Mouse (Mus musculus) kidney, adult 18-20 months (tissue): Measurements from ENCODE around the gene Cluap1.
"Not testable (repeated sequence)": the region's sequence is repeated elsewhere in the genome, so short reads cannot be mapped to it uniquely, and the experiment has no call there.

ENCODE experiments used
- DNase-seq: peaks from one replicate; pipeline ENCODE4 v3.0.0; 2021

The Cluap1 gene

DNA sequence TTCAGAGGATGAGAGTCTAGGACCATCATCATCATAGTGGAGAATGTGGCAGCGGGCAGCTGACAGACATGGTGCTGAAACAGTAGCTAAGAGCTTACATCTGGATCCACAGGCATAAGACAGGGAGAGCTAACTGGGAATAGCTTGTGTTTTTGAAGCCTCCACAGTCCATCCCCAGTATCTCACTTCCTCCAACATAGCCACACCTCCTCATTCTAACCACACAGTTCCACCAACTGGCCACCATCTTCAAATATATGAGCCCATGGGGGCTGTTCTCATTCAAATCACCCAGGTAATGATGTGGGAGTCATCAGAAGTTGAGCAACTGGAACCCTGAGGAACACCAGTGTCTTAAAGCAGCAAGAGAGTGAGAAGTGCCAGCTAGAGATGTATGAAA lies 42.5 kb downstream of the Cluap1 start:
- no peak for DNase-seq

DNA sequence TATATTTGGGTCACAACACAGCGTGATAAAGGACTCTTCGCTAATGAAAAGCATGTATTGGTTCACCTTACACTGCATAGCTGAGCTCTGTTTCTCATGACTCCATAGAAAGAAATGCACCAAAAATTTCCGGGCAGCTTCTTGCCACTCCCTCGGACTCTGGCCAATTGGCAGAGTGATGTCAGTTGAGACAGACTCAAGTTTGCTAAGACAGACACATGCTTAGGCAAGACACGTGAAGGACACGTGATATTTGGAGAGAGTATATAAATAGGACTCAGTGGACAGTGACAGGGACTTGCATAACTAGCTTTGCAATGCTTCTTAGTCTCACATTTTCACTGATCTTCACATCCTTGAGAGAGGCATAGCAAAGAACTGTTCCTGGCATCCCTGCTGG lies 47.8 kb downstream of the Cluap1 start:
- DNase-seq, result peak; percentile 16

DNA sequence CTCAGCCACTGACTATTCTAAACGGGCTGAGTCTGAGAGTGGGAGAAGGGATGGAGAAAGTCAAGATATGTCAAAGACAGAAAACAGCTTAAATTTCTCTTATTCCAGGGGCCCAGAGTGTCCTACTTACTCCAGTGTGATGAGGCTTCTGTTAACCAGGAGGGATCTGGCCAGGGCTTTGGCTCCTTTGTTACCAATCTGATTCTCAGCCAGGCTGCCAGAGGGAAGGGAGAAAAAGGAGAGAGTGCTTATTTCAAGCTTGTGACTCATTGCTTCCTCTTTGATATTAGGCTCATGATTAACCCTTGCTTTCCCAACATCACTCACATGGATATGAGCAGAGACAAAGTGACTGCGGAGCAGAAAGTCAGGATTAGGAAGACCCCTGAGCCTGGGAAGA lies 50.7 kb downstream of the Cluap1 start:
- DNase-seq, result no peak

DNA sequence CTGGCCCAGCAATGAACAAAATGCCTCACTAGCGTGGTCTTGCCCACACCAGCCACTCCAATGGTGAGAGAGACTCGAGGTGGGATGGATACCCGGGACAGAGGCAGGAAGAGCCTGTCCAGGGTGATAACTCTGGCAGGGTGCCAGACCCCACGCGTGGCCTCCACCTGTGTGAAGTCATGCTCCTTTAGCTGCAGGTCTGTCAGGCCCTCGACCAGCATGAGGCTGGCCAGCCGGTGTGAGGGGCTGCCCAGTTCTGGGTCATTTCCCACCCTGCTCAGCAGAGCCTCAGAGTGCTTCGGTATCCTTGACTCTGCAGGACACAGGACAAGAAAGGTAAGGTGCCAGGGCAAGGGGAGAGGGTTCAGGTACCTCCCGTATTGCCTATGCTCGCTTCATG lies 56.4 kb downstream of the Cluap1 start:
- no peak for DNase-seq

DNA sequence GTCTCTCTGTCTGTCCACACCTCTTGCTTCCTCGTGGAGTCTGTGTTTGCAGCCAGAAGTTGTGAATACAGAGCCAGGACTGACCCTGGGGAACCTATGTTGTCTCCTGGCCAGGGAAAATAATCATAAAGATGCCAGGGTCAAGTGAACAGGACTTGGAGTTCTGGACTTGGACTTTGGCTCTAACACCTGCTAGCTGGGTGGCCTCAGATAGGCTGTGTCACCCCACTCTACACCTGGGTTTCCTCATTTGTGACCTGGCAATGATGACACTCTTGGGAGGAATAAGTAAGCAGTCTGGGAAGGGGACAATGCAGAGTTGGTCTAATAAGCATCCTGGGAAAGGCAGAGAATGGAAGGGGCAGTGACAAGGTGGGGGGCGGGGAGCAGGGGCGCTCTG lies 56.9 kb downstream of the Cluap1 start:
- DNase-seq, result no peak

DNA sequence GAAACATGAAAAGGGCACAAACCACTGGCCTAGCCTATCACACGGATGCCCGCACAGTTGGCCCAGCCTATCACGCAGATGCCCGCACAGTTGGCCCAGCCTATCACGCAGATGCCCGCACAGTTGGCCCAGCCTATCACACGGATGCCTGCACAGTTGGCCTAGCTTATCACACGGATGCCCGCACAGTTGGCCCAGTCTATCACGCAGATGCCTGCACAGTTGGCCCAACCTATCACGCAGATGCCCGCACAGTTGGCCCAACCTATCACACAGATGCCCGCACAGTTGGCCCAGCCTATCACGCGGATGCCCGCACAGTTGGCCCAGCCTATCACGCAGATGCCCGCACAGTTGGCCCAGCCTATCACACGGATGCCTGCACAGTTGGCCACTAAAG lies 65.9 kb downstream of the Cluap1 start:
- DNase-seq, result not testable (repeated sequence)

DNA sequence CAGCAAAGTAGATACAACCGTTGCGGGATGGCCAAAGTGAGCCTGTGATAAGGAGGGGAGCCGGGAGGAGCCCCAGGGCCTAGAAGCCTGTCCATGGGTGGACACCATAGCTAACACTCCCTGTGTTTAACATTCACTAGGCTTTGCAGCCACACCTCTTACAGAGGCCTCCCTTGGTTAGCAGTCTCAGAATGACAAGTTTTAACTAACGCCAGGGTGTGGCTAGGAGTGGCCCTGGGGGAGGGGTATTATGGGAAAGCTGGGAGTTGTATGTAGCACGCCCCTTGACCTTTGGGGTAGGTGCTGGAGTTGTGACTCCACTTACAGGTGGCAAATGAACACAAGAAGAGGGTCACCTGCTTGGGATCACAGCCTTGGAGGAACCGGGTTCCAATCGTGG lies 67.1 kb downstream of the Cluap1 start:
- no peak for DNase-seq

DNA sequence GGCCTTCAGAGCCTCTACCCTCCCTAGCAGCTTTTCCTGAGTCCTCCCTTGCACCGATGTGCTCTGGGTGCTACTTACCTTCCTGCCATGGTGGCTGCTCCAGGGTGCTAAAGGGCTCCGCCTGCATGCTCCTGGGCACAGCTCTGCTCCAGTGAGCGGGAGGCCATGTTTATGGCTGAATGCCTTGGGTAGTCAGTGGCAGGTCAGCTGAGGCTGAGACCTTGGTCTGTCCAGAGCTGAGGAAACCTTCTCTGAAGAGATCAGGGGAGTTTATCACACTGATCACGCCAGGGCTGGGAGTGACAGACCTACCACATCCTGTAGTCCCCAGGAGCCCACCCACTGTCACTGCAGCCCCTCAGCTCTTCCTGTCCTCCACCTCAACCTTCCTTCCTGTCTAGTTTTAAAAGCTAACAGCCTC lies 67.7 kb downstream of the Cluap1 start, which contains the start of gene Nlrc3:
Gene Nlrc3, minus strand, starts transcription at position 382 of the 421 bp plus-strand sequence.
- peak; percentile 14 for DNase-seq

DNA sequence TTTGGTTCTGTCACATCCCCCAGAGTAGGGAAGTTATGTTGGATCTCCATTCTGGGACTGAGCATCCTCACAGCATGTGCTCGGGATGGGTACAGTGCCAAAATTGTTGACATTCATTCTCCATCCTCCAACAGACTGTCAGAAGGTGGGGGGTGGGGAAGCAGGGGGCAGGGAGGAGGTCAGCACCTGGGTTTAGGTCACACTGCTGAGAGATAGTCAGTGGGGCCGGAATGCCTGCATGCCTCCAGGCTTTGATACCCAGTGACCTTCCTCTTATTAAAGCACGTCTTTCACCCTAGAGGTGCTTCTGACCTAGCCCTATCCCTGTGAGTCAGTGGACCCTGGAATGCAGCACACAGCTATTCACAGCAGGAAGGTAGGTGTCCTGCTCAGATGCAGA lies 68.1 kb downstream of the Cluap1 start:
- DNase-seq, result no peak

DNA sequence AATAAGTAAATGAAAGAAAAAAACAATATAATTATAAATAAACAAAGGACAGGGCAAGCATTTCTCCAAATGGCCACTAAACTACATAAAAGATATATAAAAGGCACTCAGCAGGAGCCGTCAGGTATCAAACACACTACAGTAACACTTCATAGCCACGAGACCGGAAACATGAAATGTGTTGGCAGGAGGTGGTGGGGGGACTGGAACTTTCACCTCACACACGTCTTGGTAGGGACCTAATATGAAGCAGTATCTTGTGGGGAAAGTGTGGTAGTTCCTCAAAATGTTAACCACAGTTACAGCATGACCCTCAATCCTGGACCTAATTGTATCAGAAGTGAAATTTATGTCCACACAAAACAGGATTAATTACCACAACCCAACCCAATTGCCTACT lies 73.6 kb downstream of the Cluap1 start:
- no peak for DNase-seq

DNA sequence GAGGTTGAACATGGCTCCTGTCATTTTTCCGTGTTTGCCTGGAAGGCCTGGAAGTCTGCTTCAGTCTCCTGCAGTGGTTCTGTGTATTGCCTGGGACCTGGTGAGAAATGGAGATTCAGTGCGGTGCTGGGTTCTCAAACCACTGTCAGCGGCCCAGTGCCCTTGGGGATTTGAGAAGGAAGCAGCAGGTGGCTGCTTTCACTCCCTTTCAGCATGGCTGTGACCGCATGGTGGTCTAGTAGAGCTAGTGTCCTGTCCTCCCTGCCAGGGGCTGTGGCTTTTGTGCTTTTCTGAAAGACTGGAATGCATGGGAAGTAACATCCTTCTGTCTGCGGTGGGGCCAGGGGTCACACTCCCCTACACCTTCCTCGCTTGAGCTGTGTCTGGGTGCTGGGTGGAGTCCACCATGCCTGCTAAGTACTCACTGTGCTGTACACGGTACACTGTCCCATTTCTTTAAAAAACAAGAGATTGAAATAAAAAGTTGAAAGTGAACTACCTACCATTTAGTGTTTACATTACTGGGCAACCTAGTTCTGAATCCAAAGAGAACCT lies 74.6 kb downstream of the Cluap1 start:
- no peak for DNase-seq

DNA sequence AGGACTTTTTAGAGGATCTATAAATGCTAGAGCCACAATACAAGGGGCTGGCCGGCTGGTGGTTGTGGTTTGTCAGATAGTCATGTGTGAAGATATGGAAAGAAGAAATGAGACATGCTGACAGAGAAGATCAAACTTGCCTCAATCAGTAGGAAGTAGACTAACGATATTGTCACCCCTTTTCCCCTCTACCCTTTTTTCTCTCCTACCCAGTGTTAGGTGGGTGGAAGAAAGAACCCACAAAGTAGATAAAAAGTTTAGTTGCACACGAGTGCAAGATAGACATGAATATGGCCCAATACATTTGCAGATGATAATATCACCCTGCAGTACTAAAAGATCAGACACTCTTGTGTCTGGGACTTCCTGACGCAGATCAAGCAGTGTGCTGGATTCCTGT lies 79.8 kb downstream of the Cluap1 start:
- no peak for DNase-seq
